Mouse (Mus musculus) layer of hippocampus, adult 9-11 months (tissue): ENCODE results near the gene Ctsw.

Experiments used
- DNase-seq: peaks from one replicate; pipeline ENCODE4 v3.0.0; 2022

Gene Ctsw

GRCm38 (mm10) chr19:5487768-5488550, 19.7 kb upstream of the Ctsw start, which contains the start of gene Mus81:
TSS of gene Mus81 (minus strand) at chr19:5488402.
- DNase-seq: peak; percentile 95

- DNase-seq: no peak
Measured at GRCm38 (mm10) chr19:5486771-5487170, 18.5 kb upstream of the Ctsw start.

GRCm38 (mm10) chr19:5486286-5486685, 18.0 kb upstream of the Ctsw start:
- peak; percentile 52 for DNase-seq

GRCm38 (mm10) chr19:5485821-5486220, 17.5 kb upstream of the Ctsw start:
- no peak for DNase-seq

- no peak for DNase-seq
Measured at GRCm38 (mm10) chr19:5485371-5485770, 17.1 kb upstream of the Ctsw start.

- no peak for DNase-seq
Measured at GRCm38 (mm10) chr19:5484496-5484895, 16.2 kb upstream of the Ctsw start.

GRCm38 (mm10) chr19:5483386-5484359, 15.4 kb upstream of the Ctsw start:
- no peak for DNase-seq

GRCm38 (mm10) chr19:5481398-5481797, 13.1 kb upstream of the Ctsw start:
- DNase-seq: no peak

- DNase-seq: no peak
Measured at GRCm38 (mm10) chr19:5480016-5480415, 11.7 kb upstream of the Ctsw start.

- DNase-seq: no peak
Measured at GRCm38 (mm10) chr19:5477668-5478300, 9.5 kb upstream of the Ctsw start.

GRCm38 (mm10) chr19:5477004-5477667, 8.8 kb upstream of the Ctsw start:
- no peak for DNase-seq

- DNase-seq: no peak
Measured at GRCm38 (mm10) chr19:5475069-5475714, 6.9 kb upstream of the Ctsw start.

GRCm38 (mm10) chr19:5474281-5475068, 6.2 kb upstream of the Ctsw start:
- no peak for DNase-seq

- DNase-seq: peak; percentile 76
Measured at GRCm38 (mm10) chr19:5473720-5474119, 5.4 kb upstream of the Ctsw start, which contains the start of gene Efemp2. TSS of gene Efemp2 (plus strand) at chr19:5473954.

- no peak for DNase-seq
Measured at GRCm38 (mm10) chr19:5472857-5473256, 4.5 kb upstream of the Ctsw start.

GRCm38 (mm10) chr19:5471846-5472245, 3.5 kb upstream of the Ctsw start:
- DNase-seq: no peak

- no peak for DNase-seq
Measured at GRCm38 (mm10) chr19:5466916-5467500, 1.3 kb downstream of the Ctsw start.

- no peak for DNase-seq
Measured at GRCm38 (mm10) chr19:5465037-5465436, 3.3 kb downstream of the Ctsw start.

GRCm38 (mm10) chr19:5463791-5464562, 4.3 kb downstream of the Ctsw start:
- DNase-seq: no peak

GRCm38 (mm10) chr19:5463212-5463611, 5.1 kb downstream of the Ctsw start:
- no peak for DNase-seq
